Mouse (Mus musculus): Measurements from ENCODE around the gene Gnpnat1. TPM values are rescaled to one million over a fixed set of nuclear protein-coding genes. Genes with fewer than 3 reads are reported as not detected.
"Not testable (repeated sequence)": the region's sequence is repeated elsewhere in the genome, so short reads cannot be mapped to it uniquely, and the experiment has no call there.

The Gnpnat1 gene
- total RNA-seq (2021): 10 to 100 TPM; 16.2 to 18.8 TPM
- long read RNA-seq, experiment 1, transcript Gnpnat1-201 (6 exons, 2,788 nt): major isoform, 23 of 31 reads
- long read RNA-seq, experiment 1, partial matches to known transcripts: 0 of 31 reads
- long read RNA-seq, experiment 1, other reads (novel, unspliced or antisense): 7 of 31 reads
- long read RNA-seq, experiment 2, transcript Gnpnat1-201 (6 exons, 2,788 nt): major isoform, 15 of 23 reads
- long read RNA-seq, experiment 2, partial matches to known transcripts: 0 of 23 reads
- long read RNA-seq, experiment 2, other reads (novel, unspliced or antisense): 8 of 23 reads

DNA sequence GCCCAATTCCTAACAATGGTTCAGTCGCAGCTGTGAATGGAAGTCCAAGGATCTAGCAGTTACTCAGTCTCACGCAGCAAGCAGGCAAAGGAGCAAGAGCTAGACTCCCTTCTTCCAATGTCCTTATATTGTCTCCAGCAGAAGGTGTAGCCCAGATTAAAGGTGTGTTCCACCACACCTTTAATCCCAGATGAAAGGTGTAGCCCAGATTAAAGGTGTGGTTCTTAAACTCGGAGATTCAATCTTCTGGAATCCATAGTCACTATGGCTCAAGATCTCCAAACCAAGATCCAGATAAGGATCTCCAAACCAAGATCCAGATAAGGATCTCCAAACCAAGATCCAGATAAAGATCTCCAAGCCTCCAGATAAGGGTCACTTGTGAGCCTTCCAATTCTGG, at the start of gene Gnpnat1:
TSS of gene Gnpnat1 (minus strand) at position 101 of the 400 bp plus-strand sequence.
- not testable (repeated sequence) for DNase-seq (ENCODE audit: low spot score in 2 of 2)

DNA sequence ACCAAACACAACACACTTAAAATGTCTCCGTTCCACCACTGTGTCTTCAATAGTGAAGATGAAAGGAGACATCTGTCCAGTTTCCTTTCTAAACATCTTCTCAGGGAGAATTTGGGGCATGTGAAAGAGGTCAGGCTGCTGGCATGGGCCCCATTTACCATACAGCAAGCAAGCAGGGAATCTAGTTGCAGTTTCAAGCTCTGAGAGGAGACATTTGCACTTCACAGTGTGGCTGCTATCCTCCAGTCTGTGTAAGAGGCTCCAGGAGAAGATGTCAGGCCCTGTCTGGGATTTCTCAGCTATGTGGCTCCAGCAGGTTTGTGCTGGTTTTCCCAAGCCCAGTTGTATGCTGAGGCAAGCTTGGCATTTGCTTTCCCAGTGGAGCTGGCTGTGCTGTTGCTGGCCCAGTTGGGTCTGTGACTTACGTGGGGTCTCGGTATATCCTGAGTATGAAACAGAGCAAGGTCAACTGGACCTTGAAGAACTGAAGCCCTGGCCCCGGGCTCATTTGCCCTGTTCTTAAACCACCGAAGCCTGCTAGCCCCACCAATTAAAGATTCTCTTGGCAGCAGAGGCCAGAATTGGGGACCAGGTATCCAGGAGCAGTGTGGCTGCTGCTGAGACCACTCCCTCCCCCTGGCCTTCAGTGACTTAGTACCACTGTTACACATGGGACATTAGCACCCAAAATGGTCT, 49.0 kb upstream of the Gnpnat1 start:
- DNase-seq (ENCODE audit: low spot score in 2 of 2): no peak

DNA sequence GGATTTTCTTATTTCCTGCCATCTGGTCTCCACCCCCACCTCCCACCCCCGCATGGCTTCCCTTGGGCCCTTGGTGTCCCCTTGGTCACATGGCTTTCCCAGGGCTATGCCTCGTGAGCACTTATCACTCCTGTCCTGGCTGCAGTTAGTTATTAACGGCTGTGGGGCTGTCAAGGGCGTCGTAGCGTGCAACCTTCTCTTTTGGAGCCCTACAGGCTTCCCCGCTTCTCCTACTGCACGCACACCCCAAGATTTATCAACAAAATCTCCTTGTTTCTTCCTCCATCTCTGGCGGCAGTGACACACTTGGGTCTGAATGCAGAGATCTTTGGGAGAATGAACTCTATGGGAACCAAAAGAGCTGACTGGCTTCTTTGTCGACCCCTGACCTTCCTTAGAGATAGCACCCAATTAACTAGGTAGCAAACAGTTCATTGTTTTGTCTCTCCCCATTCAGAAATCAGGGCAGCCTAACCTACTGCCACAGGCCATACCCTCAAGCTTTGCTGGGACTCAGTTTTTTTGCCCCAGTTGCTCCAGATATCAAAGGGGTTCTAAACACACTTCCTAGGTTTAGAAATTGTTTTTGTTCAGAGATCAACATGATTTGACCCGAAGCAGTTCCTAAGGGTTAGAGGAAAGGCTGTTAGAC, 48.3 kb upstream of the Gnpnat1 start:
- no peak for DNase-seq (ENCODE audit: low spot score in 2 of 2)

DNA sequence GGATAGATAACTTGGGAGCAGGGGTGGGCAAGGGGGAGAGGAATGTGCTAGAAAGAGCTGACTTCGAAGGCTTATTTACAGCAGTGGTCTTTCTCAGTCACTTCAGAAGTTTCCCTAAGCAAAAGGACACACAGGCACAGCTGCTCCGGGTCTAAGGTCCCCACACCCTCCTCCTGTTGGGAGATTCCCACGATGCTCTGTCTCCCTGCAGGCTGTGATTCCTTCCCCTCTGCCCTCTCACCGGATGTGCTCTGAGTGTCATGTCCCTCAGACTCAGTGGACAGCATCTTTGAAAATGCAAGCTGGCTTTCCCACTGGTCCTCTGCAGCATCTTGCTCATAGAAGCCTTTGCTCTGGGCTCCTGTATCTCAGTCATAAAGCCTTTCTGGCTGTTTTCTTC, 47.4 kb upstream of the Gnpnat1 start:
- no peak for DNase-seq (ENCODE audit: low spot score in 2 of 2)

DNA sequence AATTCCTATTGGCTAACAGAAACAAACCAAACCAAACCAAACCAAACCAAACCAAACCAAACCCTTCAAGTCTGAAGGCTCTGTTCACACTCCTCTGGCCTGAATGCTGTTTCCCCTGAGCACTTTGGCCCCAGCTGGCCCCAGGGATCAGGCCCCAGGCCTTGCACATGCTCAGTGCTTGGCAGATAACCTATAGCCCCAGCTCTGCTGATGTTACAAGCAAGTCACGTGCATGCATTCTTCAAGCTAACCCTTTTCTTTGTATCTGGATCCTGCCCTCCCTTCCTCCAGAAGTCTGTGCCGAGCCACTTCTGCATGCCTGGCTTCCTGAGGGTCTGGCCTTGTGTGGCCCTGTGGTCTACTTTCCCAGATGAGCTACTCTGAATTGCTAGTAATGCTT, 46.4 kb upstream of the Gnpnat1 start:
- no peak for DNase-seq (ENCODE audit: low spot score in 2 of 2)

DNA sequence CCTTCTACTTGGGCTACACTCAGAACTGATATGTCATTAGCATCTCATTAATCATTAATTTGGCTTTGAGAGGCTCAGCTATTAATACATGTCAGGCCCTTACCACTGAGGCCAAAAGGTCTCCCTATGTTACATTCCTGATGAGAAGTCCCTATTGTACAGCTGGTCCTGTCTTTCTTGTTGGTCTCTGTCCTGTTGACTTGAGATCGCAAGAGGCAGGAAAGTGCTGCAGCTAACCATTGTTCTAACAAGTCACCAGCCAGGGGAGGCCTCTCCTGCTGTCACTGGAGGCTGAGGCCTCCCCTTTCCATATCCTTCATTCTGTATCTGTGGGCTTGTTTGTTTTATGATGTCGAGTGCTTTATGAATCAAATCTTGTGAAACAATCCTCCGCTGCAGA, 42.1 kb upstream of the Gnpnat1 start:
- DNase-seq (ENCODE audit: low spot score in 2 of 2): no peak

DNA sequence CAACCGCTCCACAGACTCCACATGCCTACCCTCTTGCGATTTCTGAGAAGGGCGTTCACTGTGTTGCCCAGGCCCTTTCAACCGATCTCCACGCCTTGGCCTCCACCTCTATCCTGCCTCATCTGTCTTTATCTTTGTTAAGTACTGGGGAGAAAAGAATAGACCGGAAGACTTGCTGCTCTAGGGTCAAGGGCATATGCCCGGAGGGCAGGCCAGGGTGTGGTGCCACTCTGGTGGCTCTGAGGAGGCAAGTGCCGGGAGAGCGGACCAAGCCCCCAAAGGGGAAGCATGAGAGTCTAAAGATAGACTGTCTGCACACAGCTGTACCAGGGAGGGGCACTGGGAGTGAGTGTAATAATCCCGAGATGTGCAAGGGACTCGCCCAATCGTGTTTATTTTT, 40.7 kb upstream of the Gnpnat1 start:
- DNase-seq (ENCODE audit: low spot score in 2 of 2): no peak

DNA sequence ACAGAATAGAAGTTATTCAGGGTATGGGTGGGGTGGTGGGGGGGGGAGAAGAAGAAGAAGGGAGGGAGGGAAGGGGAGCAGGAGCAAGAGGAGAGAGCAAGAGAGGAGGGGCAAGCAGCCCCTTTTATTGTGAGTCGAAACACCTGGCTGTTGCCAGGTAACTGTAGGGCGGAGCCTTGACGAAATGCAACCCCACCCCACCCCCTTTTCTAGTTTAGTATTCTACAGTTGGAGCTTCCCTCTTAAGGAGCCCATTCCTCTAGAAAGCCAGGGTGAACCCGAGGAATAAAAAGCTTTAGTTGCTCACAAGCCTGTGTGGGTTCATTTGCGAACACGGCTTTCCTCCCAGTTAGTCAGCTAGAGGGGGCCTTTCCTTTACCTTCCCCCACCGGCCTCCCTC, 40.2 kb upstream of the Gnpnat1 start:
- no peak for DNase-seq (ENCODE audit: low spot score in 2 of 2)

DNA sequence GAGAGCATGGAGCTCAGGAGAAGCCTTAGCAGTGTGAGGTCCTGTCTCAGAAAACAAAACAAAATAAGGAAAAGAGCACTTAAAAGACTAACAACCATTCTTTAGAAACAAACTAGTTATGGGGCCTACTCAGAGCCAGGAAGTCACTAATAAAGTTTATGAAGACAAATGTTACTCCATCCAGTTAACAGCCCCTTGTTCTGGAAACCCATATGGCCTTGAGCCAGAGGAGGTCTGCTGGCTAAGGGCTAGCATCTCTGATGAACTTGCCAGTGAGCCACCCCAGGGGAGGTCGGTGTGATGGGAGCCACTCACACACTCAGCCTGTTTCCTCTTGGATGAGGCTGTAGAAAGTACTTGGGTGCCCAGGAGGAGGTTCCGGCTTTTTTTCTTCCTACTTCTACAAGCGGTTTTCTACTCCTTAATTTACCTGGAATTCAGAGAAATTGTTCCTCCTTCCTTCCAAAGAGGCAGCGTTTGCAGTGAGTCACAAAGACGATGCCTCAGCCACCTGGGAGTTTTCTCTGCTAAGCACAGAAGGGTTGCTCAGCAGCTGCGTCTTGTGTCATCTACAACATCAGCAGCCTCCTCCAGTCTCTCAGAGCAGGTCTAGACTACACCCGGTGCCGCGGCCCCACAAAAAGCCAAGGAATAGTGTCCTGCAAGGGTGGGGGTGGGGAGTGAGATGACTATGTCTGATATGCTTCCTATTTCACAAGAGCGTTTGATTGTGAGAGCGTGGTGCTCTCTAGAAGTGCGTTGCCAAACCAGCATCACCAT, 38.3 kb upstream of the Gnpnat1 start:
- no peak for DNase-seq (ENCODE audit: low spot score in 2 of 2)

DNA sequence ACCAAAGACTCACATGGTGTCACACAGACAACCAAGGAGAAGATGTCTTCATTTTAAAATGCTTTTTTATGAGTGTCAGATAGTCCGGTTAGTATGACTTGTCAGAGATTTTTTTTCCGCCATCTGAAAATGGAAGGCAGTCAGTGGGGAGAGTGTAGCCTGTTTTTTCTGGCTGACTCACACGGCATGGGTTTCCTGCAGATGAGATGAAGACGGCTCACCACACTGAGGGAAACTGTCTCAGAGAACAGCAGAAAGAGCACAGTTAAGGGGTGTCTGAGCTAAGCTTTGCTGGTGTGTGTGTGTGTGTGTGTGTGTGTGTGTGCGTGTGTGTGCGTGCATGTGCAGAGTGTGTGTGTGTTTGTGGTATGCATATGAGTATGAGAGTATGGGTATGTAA, 36.6 kb upstream of the Gnpnat1 start:
- no peak for DNase-seq (ENCODE audit: low spot score in 2 of 2)

DNA sequence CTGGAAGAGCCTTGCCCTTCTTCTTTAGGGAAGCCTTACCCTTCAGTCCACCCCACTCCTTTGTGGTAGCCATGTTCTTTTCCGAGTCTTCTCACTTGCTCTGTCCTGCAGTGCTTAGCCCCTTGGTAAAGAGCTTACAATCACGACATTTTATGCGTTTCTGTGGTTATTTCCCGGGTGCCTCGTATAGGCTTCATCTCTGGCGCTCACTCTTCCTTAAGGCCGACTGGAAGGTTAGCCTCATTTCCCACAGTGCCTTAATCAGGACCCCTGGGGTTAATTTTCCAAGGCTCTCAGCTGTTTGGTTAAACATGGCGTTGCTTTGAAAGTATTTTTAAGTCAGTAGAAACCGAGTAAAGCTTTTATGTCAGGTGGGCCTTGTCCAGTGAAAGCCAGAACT, 34.7 kb upstream of the Gnpnat1 start:
- DNase-seq (ENCODE audit: low spot score in 2 of 2): no peak

DNA sequence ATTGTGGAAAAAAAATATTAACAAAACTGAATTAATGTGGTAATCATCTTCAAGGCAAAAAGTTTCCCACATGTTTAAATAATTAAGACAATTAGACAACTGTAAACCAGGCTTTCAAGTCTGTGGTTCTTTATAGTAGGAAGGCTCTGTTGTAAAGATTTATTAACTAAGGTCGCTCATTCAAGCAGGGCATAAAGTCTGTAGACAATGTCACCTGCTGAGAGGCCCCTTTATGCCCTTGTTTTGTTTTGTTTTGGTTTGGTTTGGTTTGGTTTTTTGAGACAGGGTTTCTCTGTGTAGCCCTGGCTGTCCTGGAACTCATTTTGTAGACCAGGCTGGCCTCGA, 34.2 kb upstream of the Gnpnat1 start:
- DNase-seq (ENCODE audit: low spot score in 2 of 2): no peak

DNA sequence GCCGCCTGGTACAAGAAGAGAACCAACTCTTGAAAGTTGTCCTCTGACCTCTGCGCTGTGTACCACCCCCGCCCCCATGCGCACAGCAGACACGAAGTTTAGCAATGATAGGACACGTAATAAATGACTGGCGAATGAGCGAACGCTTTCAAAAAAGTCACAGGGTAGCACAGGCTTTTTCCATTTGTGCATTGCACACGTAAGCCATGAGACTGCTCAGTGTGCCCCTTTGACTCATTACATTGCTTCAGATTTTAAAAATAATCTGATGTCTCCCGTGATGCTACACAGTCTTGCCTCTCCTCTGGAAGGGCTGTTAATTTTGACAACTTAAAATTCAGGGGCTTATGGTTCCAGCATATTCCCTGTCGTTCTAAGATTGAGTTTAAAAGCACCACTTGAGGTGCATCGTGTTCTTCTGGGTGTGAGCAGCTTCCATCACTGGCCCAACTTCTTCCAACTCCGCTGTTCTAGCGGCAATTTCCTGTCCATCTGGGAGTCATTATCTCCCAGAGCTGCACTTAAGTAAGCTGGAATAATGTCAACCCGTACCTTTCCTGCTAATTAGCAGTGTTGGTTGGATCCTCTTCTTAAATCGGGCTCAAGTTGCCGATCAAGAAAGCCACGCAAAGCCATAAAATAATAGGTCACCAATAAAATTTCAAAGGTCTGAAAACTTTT, 33.7 kb upstream of the Gnpnat1 start:
- no peak for DNase-seq (ENCODE audit: low spot score in 2 of 2)

DNA sequence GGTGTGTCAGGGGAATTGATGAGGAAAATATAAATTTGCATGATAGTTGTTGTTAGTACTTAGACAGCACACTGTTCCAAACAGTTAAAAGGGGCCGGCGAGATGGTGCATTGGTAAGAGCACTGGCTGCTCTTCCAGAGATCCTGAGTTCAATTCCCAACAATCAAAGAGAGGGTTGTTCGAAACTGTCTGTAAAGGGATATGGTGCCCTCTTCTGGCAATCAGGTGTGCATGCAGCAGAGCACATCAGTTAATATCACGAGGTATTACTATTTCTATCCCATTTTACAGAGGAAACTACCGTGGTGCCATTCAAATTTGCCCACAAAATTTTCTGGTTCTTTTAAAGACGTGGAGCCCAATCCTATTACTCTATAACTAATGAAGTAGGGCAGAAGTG, 29.5 kb upstream of the Gnpnat1 start:
- no peak for DNase-seq (ENCODE audit: low spot score in 2 of 2)

DNA sequence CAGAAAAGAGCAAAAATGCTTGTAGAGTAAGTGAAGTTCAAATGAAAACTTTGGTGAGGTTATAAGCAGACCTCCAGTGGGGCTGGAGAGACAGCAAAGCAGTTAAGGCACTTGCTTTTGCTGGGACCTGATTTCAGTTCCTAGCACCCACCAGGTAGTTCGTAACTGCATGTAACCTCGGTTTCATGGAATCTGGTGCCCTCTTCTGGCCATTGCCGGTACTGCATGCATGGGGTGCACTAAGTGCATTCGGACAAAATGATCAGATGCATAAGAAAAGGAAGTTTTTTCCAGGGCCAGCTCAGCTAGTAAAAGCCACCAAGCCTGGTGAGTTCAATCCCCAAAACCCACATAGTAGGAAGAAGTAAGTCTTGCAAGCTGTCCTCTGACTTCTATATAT, 27.3 kb upstream of the Gnpnat1 start:
- no peak for DNase-seq (ENCODE audit: low spot score in 2 of 2)

DNA sequence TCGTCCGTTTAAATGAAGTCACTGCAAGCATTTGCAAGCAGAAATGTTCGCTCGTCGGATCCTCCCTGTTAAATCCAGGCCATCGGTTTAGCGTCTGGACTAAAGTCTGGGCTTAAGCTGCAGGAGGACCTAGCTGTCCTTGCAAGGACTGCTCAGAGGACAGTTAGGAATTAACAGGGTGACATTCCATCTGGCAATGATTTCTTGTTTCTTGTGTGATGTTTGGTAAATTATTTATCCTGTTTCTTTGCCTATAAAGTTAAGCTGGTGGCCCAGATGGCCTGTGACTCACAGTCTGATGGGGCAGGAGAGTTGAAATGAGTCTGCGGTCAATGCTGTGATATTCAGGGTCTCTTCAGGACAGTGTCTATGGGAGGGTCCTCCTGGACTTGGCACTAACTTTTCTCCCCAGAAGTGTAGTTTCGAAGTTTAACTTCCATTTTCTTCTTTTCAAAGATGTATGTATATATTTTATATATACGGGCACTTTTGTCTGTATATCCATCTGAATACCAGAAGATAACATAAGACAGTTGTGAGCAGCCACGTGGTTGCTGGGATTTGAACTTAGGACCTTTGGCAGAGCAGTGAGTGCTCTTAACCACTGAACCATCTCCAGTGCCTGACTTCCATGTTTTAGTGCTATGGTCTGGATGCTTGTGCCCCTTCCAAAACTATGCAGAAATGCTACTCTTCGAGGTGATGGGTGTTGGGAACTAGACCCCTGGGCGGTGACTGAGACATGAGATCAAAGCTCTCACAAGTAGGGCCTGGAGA, 25.5 kb upstream of the Gnpnat1 start:
- DNase-seq (ENCODE audit: low spot score in 2 of 2): no peak

DNA sequence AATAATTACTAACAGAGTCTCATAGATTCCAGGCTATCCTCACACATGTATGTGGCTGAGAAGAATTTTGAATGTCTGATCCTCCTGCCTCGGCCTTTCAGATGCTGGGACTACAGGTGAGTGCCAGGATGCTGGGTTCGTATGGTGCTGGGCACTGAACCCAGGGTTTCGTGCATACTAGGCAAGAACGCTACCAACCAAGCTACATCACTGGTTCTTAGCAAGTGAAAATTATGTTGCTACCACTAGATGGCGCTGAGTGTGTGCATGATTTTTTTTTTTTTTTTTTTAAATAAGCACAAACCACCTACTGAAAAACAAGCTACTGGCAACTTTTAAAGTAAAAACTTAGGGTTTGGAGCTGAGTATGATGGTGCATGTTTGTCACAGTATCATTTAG, 18.5 kb upstream of the Gnpnat1 start:
- no peak for DNase-seq (ENCODE audit: low spot score in 2 of 2)

DNA sequence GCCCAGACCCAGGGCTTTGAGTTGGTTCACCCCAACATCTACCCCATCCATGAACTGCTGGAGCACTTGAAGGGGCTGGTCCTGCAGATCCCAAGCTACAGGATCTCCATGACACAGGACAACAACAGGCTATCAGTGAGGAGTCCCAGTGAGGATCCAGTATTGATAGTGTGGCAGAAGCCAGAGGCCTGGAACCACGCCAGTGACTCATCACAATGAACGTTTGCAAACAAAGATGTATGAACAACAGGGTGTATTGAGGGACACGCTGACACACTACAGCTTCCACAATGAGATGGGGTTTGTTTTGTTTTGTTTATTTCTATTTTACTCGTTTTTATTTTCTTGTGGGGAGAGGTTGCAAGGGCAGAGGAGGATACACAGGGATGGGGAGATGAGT, 17.7 kb upstream of the Gnpnat1 start:
- DNase-seq (ENCODE audit: low spot score in 2 of 2): no peak

DNA sequence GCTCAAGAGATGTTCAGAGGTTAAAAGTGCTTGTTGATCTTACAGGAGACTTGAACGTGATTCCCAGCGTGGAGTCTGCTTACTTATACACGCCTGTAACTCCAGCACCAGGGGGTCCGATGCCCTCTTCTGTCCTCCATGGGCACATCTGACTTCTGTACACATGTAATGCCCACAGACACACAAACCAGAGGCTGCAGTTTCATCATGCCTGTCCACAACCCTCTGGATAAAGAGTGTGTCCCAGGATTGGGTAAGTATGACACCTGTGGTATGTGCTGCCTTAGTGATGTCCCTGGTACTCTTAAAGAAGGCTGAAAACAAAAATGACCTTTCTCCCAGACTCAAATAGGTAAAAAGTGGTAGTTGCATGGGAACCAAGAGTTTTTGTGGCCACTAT, 14.6 kb upstream of the Gnpnat1 start:
- no peak for DNase-seq (ENCODE audit: low spot score in 2 of 2)

DNA sequence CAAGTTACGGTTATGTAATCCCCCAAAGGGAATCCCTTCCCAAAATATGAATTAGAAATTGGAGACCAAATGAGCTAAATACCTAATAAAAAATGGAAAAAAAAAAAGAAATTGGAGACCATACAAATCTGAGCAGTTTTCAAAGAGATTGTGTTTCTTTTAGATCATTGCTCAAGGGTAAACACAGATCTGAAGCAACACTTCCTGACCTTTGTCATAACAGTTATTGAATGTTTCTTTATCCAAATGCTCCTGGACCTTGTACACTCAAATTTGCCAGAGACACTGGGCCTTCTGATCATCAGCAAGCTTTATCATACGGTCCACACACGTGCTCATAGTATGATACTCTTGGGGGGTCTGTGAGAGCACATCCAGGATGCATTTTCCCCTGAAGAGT, 13.8 kb upstream of the Gnpnat1 start:
- DNase-seq (ENCODE audit: low spot score in 2 of 2): no peak

DNA sequence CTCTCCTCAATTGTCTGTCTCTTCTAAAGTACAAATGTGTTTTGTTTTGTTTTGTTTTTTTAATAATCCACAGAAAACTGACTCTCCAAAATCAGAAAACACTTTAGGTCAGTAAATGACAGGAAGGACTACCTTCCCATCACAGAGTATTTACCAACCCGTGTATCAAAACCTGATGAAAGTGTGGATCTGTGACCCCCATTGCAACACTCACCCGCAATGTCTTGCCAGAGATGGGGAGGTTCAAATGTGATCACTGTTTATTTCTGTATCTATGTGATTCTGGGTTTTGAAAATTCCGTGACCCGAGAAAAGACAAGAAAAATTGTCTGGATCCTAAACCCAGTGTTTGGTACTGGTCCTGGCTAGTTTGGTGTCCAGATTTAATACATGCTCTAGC, 11.6 kb upstream of the Gnpnat1 start:
- DNase-seq (ENCODE audit: low spot score in 2 of 2): no peak
